Mouse (Mus musculus): ENCODE measurements around the gene Mprip.
"Not testable (repeated sequence)": the region's sequence is repeated elsewhere in the genome, so short reads cannot be mapped to it uniquely, and the experiment has no call there.

Mprip gene

GRCm38 (mm10) chr11:59717801-59718291, 56.7 kb downstream of the Mprip start:
- peak; percentile 48 for DNase-seq

DNA sequence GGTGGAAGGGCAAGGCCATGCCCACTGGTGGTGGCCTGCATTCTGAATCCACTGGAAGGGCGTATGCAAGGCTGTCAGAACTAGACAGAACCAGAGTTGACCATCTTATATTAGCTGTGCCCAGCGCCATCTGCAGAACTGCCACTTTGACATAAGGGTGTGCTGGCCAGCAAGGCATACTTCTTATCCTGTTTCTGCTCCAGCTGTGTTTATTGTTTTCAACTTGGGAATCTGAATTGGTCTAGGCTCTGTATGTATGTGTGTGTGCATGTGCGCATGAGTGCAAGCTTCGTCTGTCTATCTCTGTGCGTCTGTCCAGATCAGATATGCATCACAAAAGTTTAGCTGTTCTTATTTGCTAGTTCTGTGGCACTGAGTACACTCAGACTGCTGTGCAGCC, 58.1 kb downstream of the Mprip start:
- DNase-seq, result no peak

DNA sequence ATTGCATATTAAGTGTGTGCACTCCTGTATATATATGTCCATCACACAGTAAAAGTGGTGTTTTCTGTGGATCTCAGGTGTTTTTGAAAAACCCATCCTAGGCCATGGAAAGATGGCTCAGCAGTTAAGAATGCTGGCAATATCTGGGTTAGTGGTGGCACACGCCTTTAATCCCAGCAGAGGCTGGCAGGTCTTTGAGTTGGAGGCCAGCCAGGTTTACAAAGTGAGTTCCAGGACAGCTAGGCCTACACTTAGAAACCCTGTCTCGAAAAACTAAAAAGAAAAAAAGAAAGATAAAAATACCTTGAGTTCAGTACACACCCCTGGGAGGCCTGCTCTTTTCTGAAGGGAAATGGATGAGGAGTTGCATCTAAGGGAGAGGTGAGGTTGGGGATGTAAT, 60.3 kb downstream of the Mprip start:
- DNase-seq, result peak; percentile 49 to 66

- no peak for DNase-seq
Observed at GRCm38 (mm10) chr11:59727204-59727603, 66.1 kb downstream of the Mprip start.

GRCm38 (mm10) chr11:59731821-59732220, 70.7 kb downstream of the Mprip start:
- DNase-seq, result no peak

DNA sequence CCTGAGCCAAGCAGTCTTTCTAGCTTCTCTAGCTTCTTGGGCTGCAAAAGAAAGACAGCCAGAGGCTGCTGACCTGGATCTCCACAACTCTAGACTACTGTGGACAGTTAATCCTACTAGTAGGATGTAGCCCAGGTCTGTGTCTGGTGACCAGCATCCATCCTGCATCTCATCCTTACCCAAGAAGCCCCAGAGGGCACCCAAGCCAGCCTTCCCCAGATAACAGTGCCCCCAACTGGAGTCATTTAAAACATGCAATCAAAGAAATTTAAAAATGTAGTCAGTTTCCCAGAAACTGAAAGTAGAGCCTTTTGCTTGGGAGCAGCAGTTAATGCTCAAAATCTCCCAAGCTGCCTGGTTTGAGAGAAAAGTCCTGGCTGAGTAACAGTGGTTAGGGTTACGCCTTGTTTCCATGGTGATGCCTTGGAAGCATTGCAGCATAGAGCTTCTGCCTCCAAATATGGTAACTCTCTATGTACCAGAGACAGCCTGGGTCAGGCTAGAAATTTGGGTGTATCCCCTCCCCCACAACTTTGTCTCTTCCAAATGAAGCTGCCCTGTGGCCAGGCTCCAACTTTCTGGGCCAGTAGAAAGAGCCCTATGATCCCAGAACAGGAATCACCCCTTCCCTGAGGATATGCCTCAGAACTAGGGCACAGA, 71.4 kb downstream of the Mprip start:
- DNase-seq, result peak in 1 of 2 experiments; percentile 53

DNA sequence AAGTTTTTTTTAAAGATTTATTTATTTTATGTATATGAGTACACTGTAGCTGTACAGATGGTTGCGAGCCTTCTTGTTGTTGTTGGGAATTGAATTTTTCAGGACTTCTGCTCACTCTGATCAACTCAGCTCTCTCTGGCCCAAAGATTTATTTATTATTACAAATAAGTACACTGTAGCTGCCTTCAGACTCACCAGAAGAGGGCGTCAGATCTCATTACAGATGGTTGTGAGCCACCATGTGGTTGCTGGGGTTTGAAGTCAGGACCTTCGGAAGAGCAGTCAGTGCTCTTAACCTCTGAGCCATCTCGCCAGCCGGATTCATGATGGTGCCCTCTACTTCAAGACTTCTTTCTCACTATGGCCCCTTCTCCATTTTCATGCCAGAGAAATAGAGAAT, 72.5 kb downstream of the Mprip start:
- DNase-seq, result not testable (repeated sequence)

DNA sequence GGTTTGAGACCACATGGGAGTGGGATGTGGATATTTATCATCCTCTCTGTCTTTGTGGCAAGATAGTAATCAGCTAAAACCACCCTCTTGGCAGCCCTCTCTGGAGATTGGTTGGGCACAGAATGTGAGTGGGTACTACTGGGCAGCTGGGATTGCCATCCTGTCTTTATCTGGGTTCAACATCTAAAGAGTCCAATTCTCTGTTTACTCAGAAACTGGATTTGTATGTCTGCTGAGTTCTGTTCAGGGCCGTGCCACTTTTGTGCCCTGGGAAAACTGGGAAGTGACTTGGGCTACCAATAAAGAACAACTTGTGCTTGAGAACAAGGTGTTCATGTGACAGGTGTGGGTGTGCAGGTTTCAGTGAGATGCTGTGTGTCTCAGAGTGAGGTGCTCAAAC, 73.2 kb downstream of the Mprip start:
- no peak for DNase-seq

GRCm38 (mm10) chr11:59735938-59736337, 74.8 kb downstream of the Mprip start:
- peak in 1 of 2 experiments; percentile 50 for DNase-seq

DNA sequence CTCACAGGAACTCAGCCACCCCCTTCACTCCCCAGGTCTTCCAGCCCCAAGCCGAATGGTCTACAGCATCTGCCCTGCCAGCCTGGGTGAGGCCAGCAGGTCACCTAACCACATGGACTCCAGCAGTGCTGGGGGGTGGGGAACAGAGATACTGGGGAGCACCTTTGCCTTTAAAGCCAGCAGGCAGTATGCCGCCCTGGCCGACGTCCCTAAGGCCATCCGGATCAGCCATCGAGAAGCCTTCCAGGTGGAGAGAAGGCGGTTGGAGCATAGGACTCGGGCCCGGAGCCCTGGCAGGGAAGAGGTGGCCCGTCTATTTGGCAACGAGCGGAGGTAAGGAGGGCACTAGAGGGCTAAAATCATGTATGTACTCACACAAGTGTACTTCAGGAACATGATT, 76.1 kb downstream of the Mprip start:
- peak; percentile 49 to 62 for DNase-seq

DNA sequence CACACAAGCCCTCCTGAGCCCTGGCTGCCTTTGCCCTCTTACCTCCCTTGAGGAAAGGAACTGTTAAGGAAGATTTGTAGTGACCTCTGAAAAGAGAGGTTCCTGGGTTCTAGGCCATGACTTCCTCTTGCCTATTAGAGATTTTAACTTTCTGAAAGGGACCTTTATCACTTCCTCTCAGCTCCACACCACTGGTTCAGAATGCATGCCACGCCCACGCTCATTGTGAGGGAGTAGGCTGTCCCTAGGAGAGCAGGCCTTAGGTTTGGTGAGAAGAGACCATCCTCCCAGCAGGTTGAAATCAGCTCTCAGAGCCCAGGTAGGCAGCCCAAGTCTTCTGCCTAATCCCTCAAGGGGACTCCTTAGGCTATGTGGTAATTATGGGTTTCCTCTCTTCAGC, 78.9 kb downstream of the Mprip start:
- DNase-seq, result no peak

GRCm38 (mm10) chr11:59741915-59742314, 80.8 kb downstream of the Mprip start:
- peak in 1 of 2 experiments; percentile 55 for DNase-seq

GRCm38 (mm10) chr11:59743307-59743706, 82.2 kb downstream of the Mprip start:
- peak; percentile 50 for DNase-seq

- no peak for DNase-seq
Observed at GRCm38 (mm10) chr11:59743712-59744111, 82.6 kb downstream of the Mprip start.

- peak; percentile 54 to 66 for DNase-seq
Observed at GRCm38 (mm10) chr11:59744374-59744773, 83.3 kb downstream of the Mprip start.

DNA sequence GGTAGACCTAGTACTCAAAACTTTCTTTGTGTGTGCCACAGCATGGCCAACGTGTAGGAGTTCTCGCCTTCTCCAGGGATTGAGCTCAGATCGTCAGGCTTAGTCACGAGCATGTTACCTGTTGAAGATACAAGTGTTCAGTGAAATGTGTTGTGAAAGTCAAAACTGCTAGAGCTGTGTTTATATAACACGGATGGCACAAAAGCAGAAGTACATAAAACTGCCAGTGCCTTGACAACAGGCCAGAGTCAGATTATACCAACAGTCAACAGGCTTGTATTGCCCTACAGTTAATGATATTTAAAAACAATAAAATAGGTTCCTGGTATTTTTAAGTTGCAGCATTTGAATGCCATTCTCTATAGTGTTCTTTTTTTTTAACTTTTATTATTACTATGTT, 84.7 kb downstream of the Mprip start:
- DNase-seq, result no peak

- peak in 1 of 2 experiments; percentile 77 for DNase-seq
Observed at GRCm38 (mm10) chr11:59746614-59747013, 85.5 kb downstream of the Mprip start.

DNA sequence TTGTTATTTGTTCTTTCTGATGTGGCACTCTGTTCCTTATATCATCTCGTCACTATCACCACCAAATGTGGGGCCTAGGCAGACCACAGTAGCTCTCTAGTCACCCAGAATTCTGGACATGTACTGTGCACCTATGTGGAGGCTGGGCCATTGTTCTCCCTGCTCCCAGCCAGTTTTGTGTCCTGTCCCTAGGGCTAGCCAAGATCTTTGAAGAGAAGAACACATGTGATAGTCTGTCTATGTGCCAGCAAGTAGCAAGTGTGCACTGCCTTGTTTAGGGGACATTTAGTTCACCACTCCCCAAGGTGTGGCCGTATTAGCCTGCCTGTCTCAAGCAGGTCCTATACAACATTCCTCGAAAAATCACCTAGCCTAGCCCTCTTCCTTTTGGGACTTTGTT, 87.9 kb downstream of the Mprip start:
- DNase-seq, result no peak

GRCm38 (mm10) chr11:59754504-59754903, 93.4 kb downstream of the Mprip start:
- DNase-seq, result no peak

DNA sequence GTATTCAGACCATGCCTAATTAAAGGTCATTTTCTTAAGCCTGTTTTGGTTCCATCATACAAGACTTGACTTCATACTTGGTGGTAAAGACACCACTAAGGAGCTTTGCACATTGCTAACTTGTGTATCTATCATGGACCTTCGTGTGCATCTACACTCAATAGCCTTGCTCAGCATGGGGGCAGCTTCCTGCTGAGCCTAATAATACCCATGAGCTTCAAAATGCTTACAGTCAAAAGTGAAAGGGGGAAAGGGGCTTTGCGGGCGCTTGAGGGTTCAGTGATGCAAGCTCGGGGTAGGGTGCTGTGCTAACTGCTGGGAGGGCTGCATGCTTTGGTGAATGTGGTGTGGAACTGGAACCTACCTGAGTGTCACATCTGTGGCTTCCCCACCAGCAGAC, 95.2 kb downstream of the Mprip start:
- DNase-seq, result no peak

DNA sequence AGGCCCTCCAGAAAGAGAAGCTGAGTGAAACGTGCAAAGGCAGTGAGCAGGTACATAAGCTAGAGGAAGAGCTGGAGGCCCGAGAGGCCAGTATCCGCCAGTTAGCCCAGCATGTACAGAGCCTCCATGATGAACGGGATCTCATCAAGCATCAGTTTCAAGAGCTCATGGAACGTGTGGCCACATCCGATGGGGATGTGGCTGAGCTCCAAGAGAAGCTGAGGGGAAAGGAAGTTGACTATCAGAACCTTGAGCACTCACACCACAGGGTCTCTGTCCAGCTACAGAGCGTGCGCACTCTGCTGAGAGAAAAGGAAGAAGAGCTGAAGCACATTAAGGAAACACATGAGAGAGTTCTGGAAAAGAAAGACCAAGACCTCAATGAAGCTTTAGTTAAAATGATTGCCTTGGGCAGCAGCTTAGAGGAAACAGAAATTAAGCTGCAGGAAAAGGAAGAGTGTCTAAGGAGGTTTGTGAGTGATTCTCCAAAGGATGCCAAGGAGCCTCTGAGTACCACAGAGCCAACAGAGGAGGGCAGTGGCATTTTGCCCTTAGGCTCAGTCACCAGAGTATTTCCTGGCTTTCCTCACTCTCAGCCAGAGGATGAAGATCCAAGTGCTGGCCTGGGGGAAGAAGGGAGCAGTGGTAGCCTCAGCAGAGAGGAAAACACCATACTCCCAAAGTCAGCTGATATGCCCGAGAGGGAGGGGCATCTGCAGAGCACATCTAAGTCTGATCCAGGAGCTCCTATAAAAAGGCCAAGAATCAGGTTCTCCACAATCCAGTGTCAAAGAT, 97.3 kb downstream of the Mprip start:
- DNase-seq, result peak; percentile 46 to 60

DNA sequence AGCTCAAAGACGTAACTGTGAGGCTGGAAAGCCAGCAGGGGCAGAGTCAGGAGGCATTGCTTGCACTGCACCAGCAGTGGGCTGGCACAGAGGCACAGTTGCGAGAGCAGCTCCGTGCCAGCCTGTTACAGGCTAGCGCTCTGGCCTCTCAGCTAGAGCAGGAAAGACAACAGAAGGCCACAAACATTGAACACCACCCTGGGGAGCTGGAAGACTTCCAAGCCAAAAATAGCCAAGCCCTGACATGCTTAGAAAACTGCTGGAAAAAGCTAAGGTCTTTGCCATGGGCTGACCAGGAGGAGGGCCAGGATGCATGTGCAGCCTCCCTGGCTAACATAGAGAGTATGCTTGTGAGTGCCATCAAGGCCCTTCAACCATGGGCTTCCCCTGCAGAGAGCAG, 98.1 kb downstream of the Mprip start:
- DNase-seq, result peak; percentile 94

DNA sequence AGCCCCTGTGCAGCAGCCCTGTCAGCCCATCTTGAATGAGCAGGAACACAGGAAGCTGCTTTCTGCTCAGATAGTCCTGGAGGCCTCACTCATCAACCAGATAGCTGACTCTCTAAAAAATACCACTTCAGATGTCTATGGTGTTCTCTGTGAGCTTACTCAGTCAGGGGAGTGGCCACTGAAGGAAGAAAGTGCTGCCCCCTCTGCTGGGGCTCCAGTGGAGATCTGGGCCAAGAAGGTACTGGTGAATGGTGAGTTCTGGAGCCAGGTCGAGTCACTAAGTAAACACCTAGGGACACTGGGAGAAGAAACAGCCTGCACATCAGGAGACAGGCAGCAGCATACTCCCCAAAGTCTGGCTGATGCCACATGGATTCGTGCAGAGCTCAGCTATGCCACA, 98.5 kb downstream of the Mprip start:
- DNase-seq, result no peak

DNA sequence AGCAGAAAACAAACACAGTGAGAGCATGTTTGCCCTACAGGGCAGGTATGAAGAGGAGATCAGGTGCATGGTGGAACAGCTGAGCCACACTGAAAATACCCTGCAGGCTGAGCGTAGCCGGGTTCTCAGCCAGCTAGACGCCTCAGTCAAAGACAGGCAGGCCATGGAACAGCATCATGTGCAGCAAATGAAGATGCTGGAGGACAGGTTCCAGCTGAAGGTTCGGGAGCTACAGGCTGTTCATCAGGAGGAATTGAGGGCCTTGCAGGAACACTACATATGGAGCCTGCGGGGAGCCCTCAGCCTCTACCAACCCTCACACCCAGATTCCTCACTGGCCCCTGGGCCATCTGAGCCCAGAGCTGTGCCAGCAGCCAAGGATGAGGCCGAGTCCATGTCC, 99.7 kb downstream of the Mprip start:
- peak; percentile 62 to 66 for DNase-seq

Data from cerebellum, postnatal 25 days (tissue).